Mouse (Mus musculus) G1E (cell line): ENCODE measurements around the gene Litaf.

Experiments
- CTCF ChIP-seq: IDR thresholded peaks from 2 replicates; pipeline ENCODE4 v1.5.1; 2012; ENCODE audit warnings: low read depth, low read length, inconsistent platforms, mixed read lengths
- GATA1 ChIP-seq: IDR thresholded peaks from 2 replicates; pipeline ENCODE4 v1.6.1; 2012; ENCODE audit warnings: borderline replicate concordance, low read length, inconsistent platforms, mixed read lengths
- GATA2 ChIP-seq: IDR thresholded peaks from 2 replicates; pipeline ENCODE4 v1.6.1; 2012; ENCODE audit warnings: low read depth, low read length, inconsistent platforms, borderline replicate concordance
- POLR2AphosphoS5 ChIP-seq: IDR thresholded peaks from 2 replicates; pipeline ENCODE4 v1.6.1; 2012; ENCODE audit warnings: low read depth, low read length, inconsistent platforms; ENCODE audit not compliant: insufficient replicate concordance

GRCm38 (mm10) chr16:10947724-10948123 lies 118.2 kb downstream of the Litaf start:
- TF ChIP-seq CTCF (no peak), GATA1 (no peak), GATA2 (no peak), POLR2AphosphoS5 (no peak)
